Mouse (Mus musculus) testis, adult 2 months (tissue): ENCODE measurements around the gene Rnps1.

Experiments
- CTCF ChIP-seq: fragments of 200-500 bp; IDR thresholded peaks from 2 replicates; pipeline ENCODE4 v1.5.1; 2012; ENCODE audit warnings: low read depth, mild to moderate bottlenecking, inconsistent platforms, low read length, moderate library complexity; ENCODE audit not compliant: control insufficient read depth, insufficient read depth, insufficient replicate concordance
- POLR2A ChIP-seq: fragments of 200-500 bp; IDR thresholded peaks from 2 replicates; pipeline ENCODE4 v1.6.1; 2012; ENCODE audit warnings: low read depth, mild to moderate bottlenecking, inconsistent platforms, low read length, moderate library complexity; ENCODE audit not compliant: control insufficient read depth

GRCm38 (mm10) chr17:24383789-24384188, 30.6 kb upstream of the Rnps1 start:
- no peak for TF ChIP-seq POLR2A
- no peak for TF ChIP-seq CTCF
